Mouse (Mus musculus): ENCODE measurements around the gene Olfr69. TPM values are rescaled to one million over a fixed set of nuclear protein-coding genes. Genes with fewer than 3 reads are reported as not detected.
"Not testable (repeated sequence)": the region's sequence is repeated elsewhere in the genome, so short reads cannot be mapped to it uniquely, and the experiment has no call there.

Gene Olfr69
- polyA plus RNA-seq (2014; fragmentation: Nextera tagmentation; extraction: Ambion mirVana), result not detected in 2 replicates

- no peaks in the 10 kb centered on the region for H3K36me3 ChIP-seq (ENCODE audit: control insufficient read depth, insufficient read depth, low read length)
- H3K9ac ChIP-seq (ENCODE audit: low read length), result no peak within 1 kb of the TSS
- ATAC-seq (no peak), DNase-seq (ENCODE audit: low spot score) (no peak)
- no peaks in the 10 kb centered on the region for H3K9me3 ChIP-seq (replicated peaks; ENCODE audit: control insufficient read depth, low read length)
- no peak within 1 kb of the TSS for H3K4me3 ChIP-seq (ENCODE audit: low read depth, low read length)
- H3K27me3 ChIP-seq (replicated peaks; ENCODE audit: control insufficient read depth, insufficient read depth, low read length), result no peaks in the 10 kb centered on the region
- 78% methylated on average over 2 of the region's 2 CpGs for WGBS
- no peak within 1 kb of the TSS for H3K27ac ChIP-seq (ENCODE audit: low read depth, low read length)
- H3K4me2 ChIP-seq (ENCODE audit: low read length), result no peak within 1 kb of the TSS
- H3K4me1 ChIP-seq (ENCODE audit: control insufficient read depth, insufficient read depth, low read length), result no peaks in the 10 kb centered on the region
Measured at GRCm38 (mm10) chr7:103771494-103771893, at the start of gene Olfr69. Olfr69 (minus strand) TSS chr7:103771594.

DNA sequence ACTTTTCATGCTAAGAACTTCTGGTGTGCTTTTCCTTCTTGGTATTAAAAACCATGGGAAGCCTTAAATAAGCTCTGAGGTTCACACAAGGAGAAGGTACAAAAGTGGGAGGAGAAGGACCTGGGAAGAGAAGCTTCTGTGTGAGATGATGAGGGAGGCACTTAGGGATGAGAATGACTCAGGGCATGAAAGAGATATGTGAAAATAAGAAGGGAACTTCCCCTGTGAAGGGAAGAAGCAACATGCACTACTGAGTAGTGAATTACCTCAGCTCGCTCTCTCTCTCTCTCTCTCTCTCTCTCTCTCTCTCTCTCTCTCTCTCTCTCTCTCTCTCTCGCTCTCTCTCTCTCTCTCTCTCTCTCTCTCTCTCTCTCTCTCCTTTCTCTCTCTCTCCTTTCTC, 43.7 kb upstream of the Olfr69 start:
- H3K27me3 ChIP-seq (replicated peaks; ENCODE audit: control insufficient read depth, insufficient read depth, low read length); H3K4me3 ChIP-seq (ENCODE audit: low read depth, low read length); H3K27ac ChIP-seq (ENCODE audit: low read depth, low read length); H3K9me3 ChIP-seq (replicated peaks; ENCODE audit: control insufficient read depth, low read length); H3K4me2 ChIP-seq (ENCODE audit: low read length); DNase-seq (ENCODE audit: low spot score); H3K4me1 ChIP-seq (ENCODE audit: control insufficient read depth, insufficient read depth, low read length); ATAC-seq; H3K9ac ChIP-seq (ENCODE audit: low read length); H3K36me3 ChIP-seq (ENCODE audit: control insufficient read depth, insufficient read depth, low read length): not testable (repeated sequence)
- WGBS, result 71% methylated on average over 1 of the region's 2 CpGs

DNA sequence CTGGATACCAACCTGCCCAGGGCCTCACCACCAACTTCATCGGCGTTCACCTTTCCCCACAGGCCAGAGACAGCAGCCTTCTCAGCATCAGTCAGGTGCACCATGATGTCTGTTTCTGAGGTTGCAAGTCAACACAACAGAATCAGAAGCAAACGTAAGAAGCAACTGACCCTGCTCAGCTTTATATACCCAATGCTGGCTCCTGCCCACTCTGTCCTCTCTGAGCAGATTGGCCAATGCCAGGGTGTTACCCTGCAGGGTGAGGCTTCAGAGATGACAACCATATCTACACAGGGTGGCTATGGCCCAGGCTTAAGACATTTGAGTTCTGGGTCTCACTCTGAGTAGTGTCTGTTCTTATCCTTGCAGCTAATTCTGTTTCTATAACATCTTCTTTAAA, 42.4 kb upstream of the Olfr69 start, which contains the start of gene Hbb-bt:
Gene Hbb-bt (minus strand): TSS at position 231 of the 400 bp plus-strand sequence.
- no peaks in the 10 kb centered on the region for H3K36me3 ChIP-seq (ENCODE audit: control insufficient read depth, insufficient read depth, low read length)
- H3K9ac ChIP-seq (ENCODE audit: low read length), result no peak within 1 kb of the TSS
- H3K4me2 ChIP-seq (ENCODE audit: low read length), result no peak within 1 kb of the TSS
- H3K4me3 ChIP-seq (ENCODE audit: low read depth, low read length), result no peak within 1 kb of the TSS
- H3K9me3 ChIP-seq (replicated peaks; ENCODE audit: control insufficient read depth, low read length), result no peaks in the 10 kb centered on the region
- no peak within 1 kb of the TSS for H3K27ac ChIP-seq (ENCODE audit: low read depth, low read length)
- 88% methylated on average over 3 of the region's 3 CpGs for WGBS
- DNase-seq (ENCODE audit: low spot score) (no peak), ATAC-seq (no peak)
- no peaks in the 10 kb centered on the region for H3K4me1 ChIP-seq (ENCODE audit: control insufficient read depth, insufficient read depth, low read length)
- no peaks in the 10 kb centered on the region for H3K27me3 ChIP-seq (replicated peaks; ENCODE audit: control insufficient read depth, insufficient read depth, low read length)

- not testable (repeated sequence) for H3K27me3 ChIP-seq (replicated peaks; ENCODE audit: control insufficient read depth, insufficient read depth, low read length); DNase-seq (ENCODE audit: low spot score); H3K4me1 ChIP-seq (ENCODE audit: control insufficient read depth, insufficient read depth, low read length); H3K4me3 ChIP-seq (ENCODE audit: low read depth, low read length); H3K9ac ChIP-seq (ENCODE audit: low read length); H3K36me3 ChIP-seq (ENCODE audit: control insufficient read depth, insufficient read depth, low read length); ATAC-seq; H3K27ac ChIP-seq (ENCODE audit: low read depth, low read length); H3K9me3 ChIP-seq (replicated peaks; ENCODE audit: control insufficient read depth, low read length); H3K4me2 ChIP-seq (ENCODE audit: low read length)
- no CpG with 5 or more reads among the region's 3 CpGs for WGBS
Measured at GRCm38 (mm10) chr7:103813152-103813551, 41.8 kb upstream of the Olfr69 start.

GRCm38 (mm10) chr7:103812174-103812573, 40.8 kb upstream of the Olfr69 start:
- H3K4me2 ChIP-seq (ENCODE audit: low read length), result no peak overlapping the region
- no peak overlapping the region for H3K4me3 ChIP-seq (ENCODE audit: low read depth, low read length)
- no peak overlapping the region for H3K9ac ChIP-seq (ENCODE audit: low read length)
- no peaks in the 10 kb centered on the region for H3K36me3 ChIP-seq (ENCODE audit: control insufficient read depth, insufficient read depth, low read length)
- no peaks in the 10 kb centered on the region for H3K9me3 ChIP-seq (replicated peaks; ENCODE audit: control insufficient read depth, low read length)
- H3K27ac ChIP-seq (ENCODE audit: low read depth, low read length), result no peak overlapping the region
- DNase-seq (ENCODE audit: low spot score) (no peak), ATAC-seq (no peak)
- 78% methylated on average over 1 of the region's 1 CpGs for WGBS
- no peaks in the 10 kb centered on the region for H3K27me3 ChIP-seq (replicated peaks; ENCODE audit: control insufficient read depth, insufficient read depth, low read length)
- H3K4me1 ChIP-seq (ENCODE audit: control insufficient read depth, insufficient read depth, low read length), result no peaks in the 10 kb centered on the region

- Histone ChIP-seq H3K27me3 (replicated peaks; ENCODE audit: control insufficient read depth, insufficient read depth, low read length) (no peaks in the 10 kb centered on the region), H3K4me2 (ENCODE audit: low read length) (no peak overlapping the region), H3K4me3 (ENCODE audit: low read depth, low read length) (no peak overlapping the region), H3K9me3 (replicated peaks; ENCODE audit: control insufficient read depth, low read length) (no peaks in the 10 kb centered on the region), H3K27ac (ENCODE audit: low read depth, low read length) (no peak overlapping the region), H3K36me3 (ENCODE audit: control insufficient read depth, insufficient read depth, low read length) (no peaks in the 10 kb centered on the region), H3K4me1 (ENCODE audit: control insufficient read depth, insufficient read depth, low read length) (no peaks in the 10 kb centered on the region), H3K9ac (ENCODE audit: low read length) (no peak overlapping the region)
- WGBS, result 95% methylated on average over 1 of the region's 1 CpGs
- DNase-seq (ENCODE audit: low spot score) (no peak), ATAC-seq (no peak)
Measured at GRCm38 (mm10) chr7:103811223-103811845, 39.9 kb upstream of the Olfr69 start.

DNA sequence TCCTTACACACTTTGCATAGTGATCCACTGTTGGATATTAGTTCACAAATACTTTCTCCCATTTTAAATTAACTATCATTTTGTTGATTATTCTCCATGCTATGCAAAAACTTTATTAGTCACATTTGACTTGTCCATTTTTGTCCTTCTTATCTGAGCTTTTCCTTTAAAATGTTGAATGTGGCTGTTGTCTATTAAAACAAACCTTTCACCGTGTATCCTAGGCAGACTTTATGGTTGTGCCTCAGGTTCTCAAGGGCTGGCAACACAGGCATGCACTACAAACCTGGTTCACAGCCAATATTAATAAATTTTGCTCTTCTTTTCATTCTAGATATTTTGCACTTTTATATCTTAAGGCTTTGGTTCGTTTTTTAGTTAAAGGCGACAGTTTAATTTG, 39.4 kb upstream of the Olfr69 start:
- H3K27me3 ChIP-seq (replicated peaks; ENCODE audit: control insufficient read depth, insufficient read depth, low read length), result no peaks in the 10 kb centered on the region
- no peak overlapping the region for H3K27ac ChIP-seq (ENCODE audit: low read depth, low read length)
- H3K9me3 ChIP-seq (replicated peaks; ENCODE audit: control insufficient read depth, low read length), result no peaks in the 10 kb centered on the region
- H3K4me2 ChIP-seq (ENCODE audit: low read length), result no peak overlapping the region
- H3K4me1 ChIP-seq (ENCODE audit: control insufficient read depth, insufficient read depth, low read length), result no peaks in the 10 kb centered on the region
- no peak overlapping the region for H3K4me3 ChIP-seq (ENCODE audit: low read depth, low read length)
- WGBS, result 80% methylated on average over 3 of the region's 3 CpGs
- H3K9ac ChIP-seq (ENCODE audit: low read length), result no peak overlapping the region
- no peak for DNase-seq (ENCODE audit: low spot score)
- H3K36me3 ChIP-seq (ENCODE audit: control insufficient read depth, insufficient read depth, low read length), result no peaks in the 10 kb centered on the region
- no peak for ATAC-seq

GRCm38 (mm10) chr7:103810296-103810695, 38.9 kb upstream of the Olfr69 start:
- H3K4me1 ChIP-seq (ENCODE audit: control insufficient read depth, insufficient read depth, low read length), result no peaks in the 10 kb centered on the region
- 78% methylated on average over 1 of the region's 1 CpGs for WGBS
- ATAC-seq, result no peak

GRCm38 (mm10) chr7:103809801-103810155, 38.4 kb upstream of the Olfr69 start:
- H3K27me3 ChIP-seq (replicated peaks; ENCODE audit: control insufficient read depth, insufficient read depth, low read length), result no peaks in the 10 kb centered on the region
- H3K27ac ChIP-seq (ENCODE audit: low read depth, low read length), result no peak overlapping the region
- H3K36me3 ChIP-seq (ENCODE audit: control insufficient read depth, insufficient read depth, low read length), result no peaks in the 10 kb centered on the region
- H3K9me3 ChIP-seq (replicated peaks; ENCODE audit: control insufficient read depth, low read length), result no peaks in the 10 kb centered on the region
- no peaks in the 10 kb centered on the region for H3K4me1 ChIP-seq (ENCODE audit: control insufficient read depth, insufficient read depth, low read length)
- no peak overlapping the region for H3K4me3 ChIP-seq (ENCODE audit: low read depth, low read length)
- DNase-seq (ENCODE audit: low spot score) (no peak), ATAC-seq (no peak)
- no peak overlapping the region for H3K9ac ChIP-seq (ENCODE audit: low read length)
- no peak overlapping the region for H3K4me2 ChIP-seq (ENCODE audit: low read length)
- WGBS, result 79% methylated on average over 1 of the region's 1 CpGs

More at GRCm38 (mm10) chr7:103810296-103810695, 38.9 kb upstream of the Olfr69 start:
- Histone ChIP-seq H3K4me2 (ENCODE audit: low read length) (no peak overlapping the region), H3K27me3 (replicated peaks; ENCODE audit: control insufficient read depth, insufficient read depth, low read length) (no peaks in the 10 kb centered on the region), H3K36me3 (ENCODE audit: control insufficient read depth, insufficient read depth, low read length) (no peaks in the 10 kb centered on the region), H3K4me3 (ENCODE audit: low read depth, low read length) (no peak overlapping the region), H3K9ac (ENCODE audit: low read length) (no peak overlapping the region), H3K9me3 (replicated peaks; ENCODE audit: control insufficient read depth, low read length) (no peaks in the 10 kb centered on the region), H3K27ac (ENCODE audit: low read depth, low read length) (no peak overlapping the region)
- DNase-seq (ENCODE audit: low spot score), result no peak
